Mouse (Mus musculus) C2C12 (cell line): ENCODE data around the gene Ero1l.

ENCODE experiments used
- CTCF ChIP-seq: IDR thresholded peaks from one replicate; pipeline ENCODE4 v1.5.1; 2011; ENCODE audit not compliant: control insufficient read depth, insufficient read depth, insufficient read length
- MAX ChIP-seq: IDR thresholded peaks from one replicate; pipeline ENCODE4 v1.6.1; 2011; ENCODE audit warnings: mild to moderate bottlenecking, control low read depth
- MYOD1 ChIP-seq: IDR thresholded peaks from one replicate; pipeline ENCODE4 v1.6.1; 2011; ENCODE audit warnings: low read depth; ENCODE audit not compliant: control insufficient read depth, insufficient read length
- USF1 ChIP-seq: IDR thresholded peaks from one replicate; pipeline ENCODE4 v1.6.1; 2011; ENCODE audit warnings: low read depth, mild to moderate bottlenecking, control low read depth, moderate library complexity

- TF ChIP-seq CTCF (no peak), USF1 (no peak), MAX (no peak), MYOD1 (no peak)
These were observed 79.5 kb downstream of the Ero1l start for GRCm38 (mm10) chr14:45239042-45239441.
